Mouse (Mus musculus) lung, postnatal 36 days (tissue): ENCODE results near the gene Gm10961.
A peak's percentile ranks its signal among the peaks of the same experiment; 100 is the strongest.

Experiments used
- DNase-seq: peaks from one replicate; pipeline ENCODE4 v3.0.0; 2022; ENCODE audit warnings: mixed read lengths

Gene Gm10961

DNA sequence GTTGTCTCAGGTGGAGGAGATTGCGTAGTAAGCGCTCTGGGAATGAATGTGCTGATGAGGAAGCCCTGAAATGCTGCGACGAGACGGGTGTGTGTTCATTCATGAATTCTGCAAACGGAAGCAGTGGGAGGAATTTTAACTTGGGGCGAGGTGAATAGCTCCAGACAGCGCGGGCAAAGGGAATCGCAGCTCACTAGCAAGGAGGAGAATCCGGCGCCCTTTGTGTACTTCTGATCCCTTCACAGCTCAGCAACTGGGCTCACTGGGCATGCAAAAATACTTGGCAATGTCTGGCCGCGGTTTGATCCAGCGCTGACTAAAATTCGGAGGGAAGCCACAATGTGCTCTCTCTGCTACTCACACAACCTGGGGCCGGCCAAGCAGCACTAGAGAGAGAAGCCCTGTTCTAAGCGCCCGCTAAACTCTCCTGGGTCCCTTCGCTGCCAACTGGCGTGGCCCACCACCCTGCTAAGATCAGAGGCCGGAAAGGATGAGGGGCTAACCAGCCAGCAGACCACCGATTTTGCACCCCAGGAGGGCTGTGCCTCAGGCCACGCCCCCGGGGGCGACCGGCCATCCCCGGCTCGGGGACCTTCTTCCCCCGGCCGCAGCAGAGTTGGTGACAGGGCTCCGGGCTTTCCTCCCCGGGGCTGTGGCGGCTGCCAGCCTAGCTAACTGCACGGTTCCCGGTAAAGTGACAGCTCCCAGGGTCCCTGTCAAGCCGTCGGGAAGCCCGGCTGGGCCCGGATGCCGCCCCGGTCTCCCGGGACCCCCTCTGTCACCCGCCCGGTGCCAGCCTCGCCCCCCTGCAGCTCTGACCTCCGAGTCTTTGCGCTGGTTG is at the start of gene Gm10961:
TSS of gene Gm10961 (plus strand) at position 641 of the 841 bp plus-strand sequence.
- peak; percentile 27 for DNase-seq

DNA sequence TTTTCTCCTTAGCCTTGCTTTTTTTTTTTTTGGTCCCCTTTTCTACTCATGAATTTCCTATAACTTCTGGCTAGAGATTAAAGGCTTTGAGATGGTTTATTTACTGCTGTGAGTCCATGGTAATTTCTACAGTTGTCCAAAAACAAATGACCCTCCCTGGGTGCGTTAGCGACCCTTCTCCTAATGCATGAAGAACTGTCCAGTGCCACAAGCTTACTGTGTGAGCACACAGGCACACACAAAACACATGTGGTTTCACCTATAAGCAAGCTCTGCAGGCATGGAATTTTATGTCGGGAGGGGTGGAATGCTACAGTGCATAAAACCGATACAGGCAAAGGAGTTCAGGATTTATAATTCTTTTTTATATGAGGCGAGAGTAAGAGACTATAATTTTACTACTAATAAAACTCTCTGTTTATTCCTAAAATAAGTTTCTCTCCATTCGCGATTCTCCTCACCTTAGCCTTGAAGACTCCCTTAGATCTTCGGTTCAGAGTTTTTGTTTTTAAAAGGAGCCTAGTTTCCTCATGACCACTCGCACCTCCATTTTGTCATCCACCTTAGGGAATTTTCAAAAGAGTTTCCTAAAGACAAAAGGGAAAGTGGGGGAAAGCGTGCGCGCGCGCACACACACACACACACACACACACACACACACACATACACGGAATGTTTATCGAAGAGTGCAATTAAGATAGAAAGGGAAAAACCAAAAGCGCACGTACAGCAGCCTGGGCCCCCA is 48.8 kb upstream of the Gm10961 start:
- no peak for DNase-seq

DNA sequence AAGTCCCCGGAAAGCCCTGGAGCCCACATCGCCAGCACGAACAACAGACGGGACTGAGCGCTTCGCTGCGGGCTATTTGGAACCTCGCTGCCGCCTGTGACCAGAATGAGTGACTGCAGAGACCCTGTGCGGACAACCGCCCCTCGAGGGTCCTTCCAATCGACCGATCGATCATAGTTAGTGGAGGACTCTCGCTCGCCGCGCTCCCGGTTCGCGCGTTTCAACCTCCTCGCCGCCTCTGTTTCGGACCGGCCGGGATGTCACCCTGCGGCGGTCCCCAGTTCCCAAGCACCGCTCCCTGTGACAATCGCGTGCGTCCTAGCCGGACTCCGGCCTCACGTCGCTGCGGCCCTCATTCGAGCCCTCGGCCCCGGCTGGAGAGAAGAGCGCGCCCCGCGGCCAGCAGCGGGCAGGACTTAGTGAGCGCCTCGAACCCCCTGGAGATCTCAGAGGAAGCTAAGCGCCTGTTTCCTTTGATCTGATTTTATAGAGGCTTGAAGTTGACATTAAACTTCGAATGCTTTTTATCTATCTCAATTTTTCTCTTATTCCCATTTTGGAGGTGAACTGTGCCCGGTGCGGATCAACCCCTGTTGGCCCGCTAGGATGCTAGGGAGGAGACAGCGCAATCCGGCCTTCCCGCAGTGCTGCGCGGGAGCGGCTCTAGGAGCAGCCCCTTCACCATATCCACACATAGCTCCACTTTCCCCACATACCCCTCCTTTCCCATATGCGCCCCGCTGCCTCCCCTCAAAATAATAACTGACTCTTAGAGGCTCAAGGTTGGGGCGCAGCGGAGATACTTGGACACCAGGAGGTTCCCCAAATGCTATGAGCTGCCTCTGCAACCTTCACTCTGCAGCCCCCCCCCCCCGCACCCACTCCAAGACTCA is 48.0 kb upstream of the Gm10961 start:
- no peak for DNase-seq

DNA sequence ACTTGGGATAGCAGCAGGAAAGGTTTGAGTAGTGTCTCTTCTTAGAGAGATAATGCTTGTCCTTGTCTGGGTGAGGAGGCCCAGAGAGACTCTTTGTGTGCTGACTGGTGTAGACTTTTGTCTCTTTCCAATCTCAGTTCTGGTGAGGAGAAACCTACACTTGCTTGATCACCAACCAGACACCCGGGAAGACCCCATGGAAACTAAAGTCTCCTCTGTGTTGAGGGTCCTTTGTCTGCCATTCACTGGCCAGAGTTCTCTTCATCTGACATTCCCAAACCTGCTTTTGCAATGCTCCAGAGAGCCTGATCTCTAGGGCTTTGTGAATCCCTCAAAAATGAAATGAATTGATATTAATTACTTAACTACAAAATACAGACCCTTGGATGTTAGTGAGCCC is 47.2 kb upstream of the Gm10961 start:
- DNase-seq = no peak

DNA sequence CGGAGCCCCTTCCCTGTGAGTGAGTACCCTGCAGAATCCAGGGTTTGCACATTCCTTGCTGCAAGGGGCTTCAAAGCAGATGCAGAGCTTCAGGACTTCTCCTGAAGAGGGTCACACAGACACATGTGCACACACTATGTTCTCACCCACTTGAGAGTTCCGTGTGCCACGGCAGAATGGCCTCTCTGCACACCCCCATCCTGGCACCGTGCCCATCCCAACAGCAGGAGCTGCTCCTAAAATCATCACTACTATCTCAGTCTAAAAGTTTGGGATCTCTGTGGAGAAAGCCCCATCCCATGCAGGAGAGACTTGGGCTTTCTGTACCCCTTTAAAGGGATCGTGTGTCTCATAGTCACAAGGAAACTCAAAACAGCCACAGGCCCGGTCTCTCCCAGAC is 44.6 kb upstream of the Gm10961 start:
- no peak for DNase-seq

DNA sequence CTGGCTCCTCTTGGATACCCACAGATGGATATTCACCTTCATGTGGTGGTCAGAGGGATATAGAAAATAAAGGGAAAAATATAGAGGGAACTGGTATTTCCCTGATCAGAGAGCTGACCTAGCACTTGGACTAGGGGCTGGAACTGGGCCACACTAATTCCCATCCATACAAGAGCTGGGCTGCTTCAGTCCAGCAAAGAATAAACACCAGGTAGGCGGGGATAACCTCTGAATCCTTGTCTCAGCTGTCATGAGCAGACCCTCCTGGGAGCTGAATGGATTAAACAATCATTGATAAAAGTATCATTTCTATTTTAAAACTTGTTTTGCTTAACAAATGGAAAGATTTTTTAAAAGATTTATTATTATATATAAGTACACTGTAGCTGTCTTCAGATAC is 39.5 kb upstream of the Gm10961 start:
- DNase-seq = no peak

DNA sequence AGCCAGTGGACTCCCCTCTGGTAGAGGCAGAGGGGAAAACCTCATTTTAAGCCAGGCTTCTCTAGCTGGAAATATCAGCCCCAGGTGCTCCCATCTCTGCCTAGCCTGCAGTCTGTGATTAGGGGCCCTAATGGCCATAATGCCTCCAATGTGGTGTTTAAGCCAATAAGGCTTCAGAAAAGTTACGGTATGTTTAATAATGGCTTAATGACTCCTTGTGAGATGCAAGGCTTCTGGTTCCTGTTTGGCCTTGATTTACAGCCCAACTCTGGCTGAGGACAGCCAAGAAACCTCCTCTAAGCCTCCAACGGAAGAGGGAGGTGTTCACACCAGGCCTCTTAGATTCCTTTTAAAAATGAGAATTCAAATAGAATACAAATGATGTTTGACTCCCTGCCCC is 37.5 kb upstream of the Gm10961 start:
- DNase-seq = no peak

DNA sequence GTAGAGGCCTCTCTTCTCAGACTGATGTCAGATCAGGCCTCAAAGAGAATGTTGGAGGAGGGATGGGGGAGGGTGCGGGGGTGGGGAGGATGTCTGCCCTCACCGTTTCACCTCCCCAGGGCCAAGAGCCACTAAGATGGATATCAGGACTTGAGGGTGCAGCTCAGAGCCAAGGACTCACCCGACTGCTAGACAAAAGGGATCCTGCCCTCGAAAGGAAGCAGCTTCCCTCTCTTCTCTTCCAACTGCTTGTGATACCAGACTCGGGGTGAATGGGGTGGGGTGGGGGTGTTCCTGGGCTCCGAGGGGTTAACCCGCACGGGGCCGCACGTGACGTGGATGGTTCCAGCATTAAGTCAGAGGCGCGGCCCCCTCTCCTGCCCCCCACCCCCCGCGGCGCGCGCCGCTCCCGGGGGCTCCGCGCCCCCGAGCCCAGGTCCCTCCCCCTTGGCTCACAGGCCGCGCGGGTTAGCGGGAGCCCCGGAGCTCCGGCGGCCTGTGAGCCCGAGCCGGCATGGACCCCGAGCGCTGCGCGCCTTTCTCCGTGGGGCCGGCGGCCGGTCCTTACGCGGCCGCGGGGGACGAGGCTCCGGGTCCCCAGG is 36.4 kb upstream of the Gm10961 start, which contains the start of gene Alx3:
TSS of gene Alx3 (plus strand) at position 370 of the 602 bp plus-strand sequence.
- DNase-seq = no peak

DNA sequence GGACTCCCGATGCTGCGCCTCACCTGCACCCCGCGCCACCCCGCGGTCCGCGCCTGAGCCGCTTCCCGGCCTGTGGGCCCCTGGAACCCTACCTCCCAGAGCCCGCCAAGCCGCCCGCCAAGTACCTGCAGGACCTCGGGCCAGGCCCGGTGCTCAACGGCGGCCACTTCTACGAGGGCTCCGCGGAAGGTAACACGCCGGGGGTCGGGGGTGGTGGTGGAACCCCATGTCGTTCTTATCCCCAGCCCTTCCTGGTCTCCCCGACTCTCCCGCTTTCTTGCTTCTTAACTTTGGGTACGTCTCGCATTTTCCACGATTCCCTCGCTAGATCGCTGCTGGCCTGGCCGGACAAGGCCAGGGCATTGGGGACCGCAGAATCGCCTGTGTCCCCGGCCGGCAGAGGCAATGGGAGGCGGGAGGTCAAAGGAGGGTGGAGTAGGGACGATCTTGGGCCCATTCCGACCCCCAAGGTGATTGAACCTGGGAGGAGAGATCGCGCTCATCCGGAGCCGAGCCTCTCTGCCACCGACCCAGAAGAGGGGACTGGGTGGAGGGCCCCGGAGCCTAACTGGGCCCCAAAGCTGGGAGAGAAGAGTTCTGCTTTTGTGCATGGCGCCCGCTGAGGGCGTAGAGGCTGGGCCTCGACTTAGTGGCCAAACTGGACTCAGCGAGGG is 35.7 kb upstream of the Gm10961 start:
- DNase-seq = no peak

DNA sequence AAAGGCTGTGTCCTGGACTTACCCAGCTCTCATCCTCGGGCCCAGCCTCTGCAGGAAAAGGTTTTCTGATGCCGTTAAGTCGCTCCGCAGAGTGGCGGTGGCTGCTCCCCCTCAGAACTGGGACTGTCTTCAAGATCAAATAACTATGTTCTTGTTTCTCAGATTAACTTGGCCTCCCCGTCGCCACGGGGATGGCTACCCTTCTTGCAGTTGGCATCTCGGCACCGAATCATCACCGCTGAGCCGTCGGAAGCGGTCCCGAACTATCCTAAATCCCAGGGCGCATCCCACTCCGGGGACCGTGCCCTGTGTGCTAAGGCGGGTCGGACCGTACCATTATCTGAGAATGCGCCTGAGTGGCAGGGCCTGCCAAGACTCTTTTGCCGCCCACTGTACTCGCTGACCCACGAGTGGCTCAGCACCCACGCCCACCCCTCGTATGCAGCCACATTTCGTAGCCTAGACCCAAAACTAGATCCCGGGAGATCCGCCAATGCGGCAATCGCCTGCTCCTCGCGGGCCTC is 35.1 kb upstream of the Gm10961 start:
- no peak for DNase-seq

DNA sequence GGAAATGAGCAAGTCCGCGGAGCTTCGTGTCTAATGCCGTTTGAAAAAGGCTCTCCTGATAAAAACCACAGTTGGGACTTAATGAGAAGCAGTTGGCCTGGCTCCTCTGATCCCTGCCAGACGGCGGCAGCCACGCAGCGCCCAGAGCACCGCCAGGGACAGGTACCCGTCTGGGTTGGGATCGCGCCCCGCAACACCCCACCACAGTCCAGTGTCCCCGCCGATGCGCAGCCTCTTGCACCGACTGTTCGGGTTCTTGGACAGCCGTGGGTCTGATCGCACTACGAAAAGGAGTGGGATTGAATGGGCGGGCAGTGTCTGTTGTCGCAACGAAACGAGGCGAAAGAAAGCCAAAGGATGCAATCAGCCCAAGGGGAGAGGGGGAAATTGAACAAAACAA is 34.6 kb upstream of the Gm10961 start:
- DNase-seq = peak; percentile 3

DNA sequence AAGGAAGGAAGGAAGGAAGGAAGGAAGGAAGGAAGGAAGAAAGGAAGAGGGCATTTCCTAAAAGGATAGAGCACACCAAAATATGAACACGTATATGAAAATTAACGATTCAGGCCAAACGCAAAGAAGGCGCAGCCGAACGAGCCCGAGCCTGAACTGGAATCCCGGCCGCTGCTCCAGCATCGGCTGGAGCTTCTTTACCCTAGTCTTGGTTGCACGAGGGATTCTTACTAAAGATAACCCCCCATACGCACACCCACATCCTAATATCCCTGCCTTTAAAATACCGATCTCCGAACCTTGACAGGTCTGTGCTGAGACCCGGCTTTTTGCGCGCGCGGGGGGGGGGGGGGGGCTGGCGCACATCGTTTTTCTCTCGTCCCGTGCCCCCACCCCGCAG is 34.0 kb upstream of the Gm10961 start:
- DNase-seq = no peak

DNA sequence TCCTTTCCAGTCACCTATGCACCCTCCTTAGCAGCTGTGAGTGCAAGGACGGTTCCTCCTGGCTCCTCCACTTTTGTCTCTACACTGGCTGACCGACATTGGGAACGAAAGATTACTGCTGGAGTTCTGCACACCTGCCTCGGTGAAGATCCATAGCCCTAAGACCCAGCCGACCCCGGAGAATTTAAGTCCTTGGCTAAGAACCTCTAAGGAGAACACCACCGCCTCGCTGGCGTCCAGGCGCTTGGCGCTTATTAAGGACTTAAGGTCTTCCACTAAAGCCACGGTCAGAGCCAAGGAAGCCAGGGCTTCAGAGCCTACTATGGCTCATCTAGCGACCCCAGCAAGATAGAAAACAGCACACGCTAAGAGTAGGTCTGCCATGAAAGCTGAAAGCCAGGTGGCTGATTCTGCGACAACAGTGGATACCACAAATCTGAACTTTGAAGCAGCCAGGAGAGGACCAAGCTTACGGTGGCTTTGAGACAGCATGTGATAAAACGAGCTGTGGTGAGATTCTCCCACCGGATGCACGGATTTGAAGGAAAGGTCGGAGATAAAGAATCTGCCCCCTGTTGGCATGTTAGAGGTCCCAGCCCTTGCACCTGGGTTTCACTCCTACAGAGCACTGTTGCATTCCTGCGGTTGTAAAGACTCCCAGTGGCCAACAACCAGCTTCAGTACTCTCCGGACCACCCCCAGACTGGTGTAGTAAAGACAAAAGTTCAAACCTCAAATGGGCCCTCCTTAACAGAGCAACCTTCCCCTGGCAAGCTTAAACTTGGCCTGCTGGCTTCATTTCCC is 33.3 kb upstream of the Gm10961 start:
- no peak for DNase-seq

DNA sequence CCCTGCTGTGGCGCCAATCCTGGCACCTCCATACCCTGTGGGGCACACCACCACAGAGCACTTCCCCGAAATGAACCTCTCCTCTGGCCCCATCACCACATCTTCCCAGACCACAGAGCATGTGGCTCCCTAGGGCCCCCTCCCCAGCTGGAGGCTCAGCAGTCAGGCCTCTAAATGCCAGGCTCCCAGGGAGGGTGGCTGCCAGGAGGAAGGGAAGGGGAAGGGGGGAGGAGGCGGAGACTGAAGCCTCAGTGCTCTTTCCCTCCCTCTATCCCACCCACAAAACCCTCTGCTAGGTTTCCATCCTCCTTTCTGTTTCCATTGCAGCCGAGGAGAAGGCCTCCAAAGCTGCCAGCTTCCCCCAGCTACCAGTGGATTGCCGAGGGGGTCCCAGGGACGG is 31.0 kb upstream of the Gm10961 start:
- DNase-seq = no peak

DNA sequence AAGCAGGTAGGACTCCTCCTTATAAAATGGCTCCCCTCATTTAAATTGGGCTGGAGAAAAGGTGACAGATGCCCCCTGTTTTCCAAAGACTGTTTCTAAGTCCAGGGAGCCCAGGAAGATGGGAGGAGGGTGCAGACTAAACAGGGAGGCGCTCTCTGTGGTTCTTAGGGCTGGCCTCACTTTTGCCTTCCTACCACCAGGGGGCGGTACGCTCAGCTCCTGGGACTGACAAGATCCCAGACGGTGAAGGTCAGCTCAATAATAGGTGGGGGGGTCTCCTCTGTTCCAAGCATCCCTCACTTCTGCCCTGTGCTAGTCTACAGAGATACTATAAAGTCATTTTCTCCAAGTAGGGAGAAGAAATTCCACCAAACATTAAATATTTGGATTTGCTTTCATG is 25.8 kb upstream of the Gm10961 start:
- DNase-seq = peak; percentile 70

DNA sequence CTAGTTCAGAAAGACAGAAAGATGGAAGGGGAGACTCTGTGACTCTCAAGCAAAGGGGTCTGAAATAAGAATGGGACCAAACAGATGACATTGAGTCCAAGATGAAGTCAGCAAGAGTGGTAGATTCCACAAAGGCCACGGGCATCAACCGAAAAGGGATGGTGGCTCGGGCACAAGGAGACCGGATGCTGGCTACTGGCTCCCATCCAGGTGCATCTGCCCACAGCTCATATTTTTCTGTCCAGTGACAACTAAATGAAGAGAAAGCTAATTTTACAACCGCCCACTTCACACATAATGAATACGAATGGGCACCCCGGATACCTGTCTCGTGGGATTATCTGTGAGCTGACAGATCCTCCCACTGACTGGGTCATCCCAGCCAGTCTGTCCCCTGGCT is 23.9 kb upstream of the Gm10961 start:
- no peak for DNase-seq

DNA sequence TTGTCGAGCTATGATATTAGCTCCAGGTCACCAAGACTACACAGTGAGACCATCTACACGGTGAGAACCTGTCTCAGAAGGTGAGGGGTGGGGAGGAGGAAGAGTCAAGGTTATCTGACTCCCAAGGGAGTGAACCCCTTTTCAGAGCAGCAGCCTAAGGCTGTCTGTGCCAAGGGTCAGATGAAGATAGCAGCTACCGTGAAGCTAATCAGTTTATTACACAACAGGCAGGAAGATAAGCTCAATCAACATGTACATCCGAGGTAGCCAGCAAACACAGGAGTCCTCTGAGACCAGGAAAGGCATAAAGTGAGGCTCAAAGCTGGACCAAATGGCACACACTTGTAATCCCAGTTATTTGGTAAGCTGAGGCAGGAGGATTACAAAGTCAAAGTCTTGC is 22.3 kb upstream of the Gm10961 start:
- no peak for DNase-seq

DNA sequence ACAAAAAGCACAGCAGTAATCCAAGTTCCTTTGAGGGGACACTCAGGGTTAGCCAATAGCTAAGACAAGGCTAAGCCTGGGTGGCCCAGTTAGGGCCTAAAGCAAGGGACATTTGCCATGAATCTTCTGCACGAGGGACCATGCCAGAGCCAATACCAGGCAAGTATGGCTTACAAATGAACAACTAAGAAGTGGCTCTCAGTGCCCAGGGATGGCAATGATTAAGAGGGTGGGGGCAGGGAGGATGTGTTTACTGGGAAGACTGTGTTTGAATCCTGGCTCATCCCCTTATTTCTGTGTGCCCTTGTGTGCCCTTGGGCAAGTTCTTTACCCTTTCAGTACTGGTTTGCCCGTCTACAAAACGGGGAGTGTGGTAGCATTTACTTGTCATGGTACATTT is 21.7 kb upstream of the Gm10961 start:
- no peak for DNase-seq

DNA sequence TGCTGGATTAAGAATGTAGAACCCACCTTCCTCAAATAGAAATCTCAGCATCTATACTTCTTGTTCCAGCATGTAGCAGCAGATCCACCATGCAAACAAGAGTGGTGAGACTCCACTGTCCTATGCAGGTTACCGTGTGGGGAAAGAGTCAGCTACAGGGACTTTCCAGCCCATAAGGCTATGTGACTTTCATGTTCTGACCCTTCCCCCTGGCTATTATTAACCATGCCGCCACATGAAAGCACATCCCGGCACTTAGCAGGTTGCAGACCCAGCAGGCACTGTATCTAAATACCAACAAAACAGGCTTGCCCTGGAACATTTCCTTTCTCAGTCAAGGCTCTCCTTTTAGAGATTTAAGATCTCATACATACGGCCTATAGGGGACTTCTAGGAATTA is 19.7 kb upstream of the Gm10961 start:
- no peak for DNase-seq

DNA sequence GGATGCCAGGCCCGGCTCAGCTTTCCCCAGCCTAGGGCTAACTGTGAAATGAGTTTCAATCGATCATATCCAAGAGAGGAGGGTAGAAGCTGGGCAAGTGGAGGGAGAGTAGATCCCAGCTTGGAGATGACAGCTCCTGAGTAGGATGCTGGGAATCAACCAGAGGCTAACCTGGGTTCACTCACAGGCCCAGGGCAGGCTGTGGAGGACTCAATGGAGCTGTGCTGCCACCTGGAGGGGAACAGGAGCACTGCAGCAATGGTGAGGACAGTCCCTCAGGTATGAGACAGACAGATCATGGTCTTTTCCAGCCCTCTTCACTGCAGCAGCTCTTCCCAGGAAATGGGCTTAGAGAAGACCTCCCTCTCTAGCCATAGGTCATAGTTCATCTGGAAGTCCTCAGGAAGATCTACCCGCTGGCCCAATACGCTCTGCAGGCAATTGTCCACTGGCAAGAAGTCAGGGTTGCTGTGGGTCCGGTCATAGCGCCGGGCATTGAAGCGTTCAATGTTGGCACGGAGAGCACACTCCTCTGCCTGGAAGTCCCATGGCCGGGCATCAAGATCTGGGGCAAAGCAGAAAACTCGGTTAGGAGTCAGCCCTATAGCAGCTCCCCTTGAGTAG is 18.1 kb upstream of the Gm10961 start:
- peak; percentile 74 for DNase-seq

DNA sequence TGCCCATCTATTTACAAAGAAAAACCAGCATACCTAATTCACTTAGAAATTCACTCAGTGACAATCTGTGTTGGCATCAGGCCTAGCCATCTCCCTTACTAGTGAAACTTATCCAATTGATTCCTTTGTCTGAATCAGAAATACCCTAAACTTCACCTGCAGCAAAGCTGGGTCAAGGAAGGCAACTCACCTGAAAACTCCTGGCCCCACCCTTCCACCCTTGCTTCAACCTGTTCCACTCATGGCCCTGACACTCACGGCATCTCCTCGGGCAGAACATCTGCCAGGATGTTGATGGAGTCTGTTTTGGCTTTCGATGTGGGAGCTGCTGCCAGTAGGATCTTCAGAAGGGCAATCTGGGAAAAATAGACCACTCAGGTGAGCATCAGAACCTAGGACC is 13.3 kb upstream of the Gm10961 start:
- no peak for DNase-seq
